Mouse (Mus musculus) lung, embryonic 14.5 days (tissue): ENCODE measurements at regions not wholly inside any gene's neighbourhood (a gene's known extent, or its start where the extent isn't known, plus 50 kb on each side); places are given as distances from the start of the nearest gene placed in this dataset.
A peak's percentile ranks its signal among the peaks of the same experiment; 100 is the strongest.

Experiments used
- ATAC-seq: fragments of 200-750 bp; cut with Nextera tagmentation; 2 replicates; pipeline ENCODE4 v1.8.0; 2017; ENCODE audit warnings: mild to moderate bottlenecking, moderate TSS enrichment, moderate library complexity; ENCODE audit not compliant: insufficient read depth
- DNase-seq: peaks from one replicate; pipeline ENCODE4 v3.0.0-alpha.2; 2015
- H3K27ac ChIP-seq: fragments of 300-500 bp; sonication (generic); 2 replicates; pipeline ENCODE4 v1.5.1; 2014; ENCODE audit warnings: low read depth, mild to moderate bottlenecking, moderate library complexity
- H3K27me3 ChIP-seq: fragments of 300-500 bp; sonication (generic); 2 replicates; pipeline ENCODE4 v1.6.1; 2014; ENCODE audit warnings: low read length, control low read depth; ENCODE audit not compliant: insufficient read depth
- H3K36me3 ChIP-seq: fragments of 300-500 bp; sonication (generic); 2 replicates; pipeline ENCODE4 v1.6.1; 2014; ENCODE audit warnings: control low read depth; ENCODE audit not compliant: insufficient read depth
- H3K4me1 ChIP-seq: fragments of 300-500 bp; sonication (generic); 2 replicates; pipeline ENCODE4 v1.6.1; 2014; ENCODE audit warnings: antibody characterized with exemption, control low read depth; ENCODE audit not compliant: insufficient read depth
- H3K4me2 ChIP-seq: fragments of 300-500 bp; sonication (generic); 2 replicates; pipeline ENCODE4 v1.6.1; 2014; ENCODE audit warnings: mild to moderate bottlenecking
- H3K4me3 ChIP-seq: fragments of 300-500 bp; sonication (generic); 2 replicates; pipeline ENCODE4 v1.5.1; 2014; ENCODE audit warnings: low read depth, low read length
- H3K9ac ChIP-seq: fragments of 300-500 bp; sonication (generic); 2 replicates; pipeline ENCODE4 v1.6.1; 2014
- H3K9me3 ChIP-seq: fragments of 300-500 bp; sonication (generic); 2 replicates; pipeline ENCODE4 v1.6.1; 2016; ENCODE audit warnings: low read depth, low read length, control low read depth
- CTCF ChIP-seq: IDR thresholded peaks from 2 replicates; pipeline ENCODE4 v1.5.1; 2016; ENCODE audit warnings: antibody characterized with exemption, low read depth
- WGBS: fragments of 180-500 bp; shearing (Covaris S2); extraction: QIAGEN DNeasy Blood & Tissue Kit; methylation state at CpG from one replicate; pipeline ENCODE4 v1.1.7; 2014; 5-methylcytosine and 5-hydroxymethylcytosine counted together

DNA sequence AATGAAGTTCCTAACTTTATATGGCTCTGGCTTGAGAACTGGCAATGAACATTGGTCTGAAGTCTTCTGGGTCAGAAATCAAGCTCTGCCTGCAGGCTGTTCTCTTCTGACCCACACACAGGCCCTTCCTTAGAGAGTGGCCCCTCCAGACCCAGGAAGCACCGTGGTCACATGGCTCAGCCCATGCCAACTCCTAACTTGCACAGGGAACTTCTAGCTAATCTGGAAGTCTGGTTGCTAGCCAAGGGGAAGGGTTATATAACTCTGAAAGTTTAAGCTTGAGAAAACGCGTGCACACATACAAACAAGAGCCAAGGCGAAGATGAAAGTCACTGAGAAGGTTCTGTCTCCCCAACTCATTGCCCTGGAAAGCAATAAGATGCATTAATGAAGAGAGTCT is 69.2 kb upstream of the Trim2 start:
- H3K4me1 ChIP-seq: peaks cover 10% of the 10 kb centered on the region; the same call in 1 of the 2 replicates
- H3K9me3 ChIP-seq: no peaks in the 10 kb centered on the region
- no peak for ATAC-seq
- no peak overlapping the region for H3K4me2 ChIP-seq
- H3K27ac ChIP-seq: no peak overlapping the region
- peak; percentile 28 for DNase-seq
- H3K36me3 ChIP-seq: no peaks in the 10 kb centered on the region
- TF ChIP-seq CTCF: no peak
- no peaks in the 10 kb centered on the region for H3K27me3 ChIP-seq
- no peak overlapping the region for H3K4me3 ChIP-seq
- no peak overlapping the region for H3K9ac ChIP-seq
- 68% methylated on average over 4 of the region's 4 CpGs for WGBS

DNA sequence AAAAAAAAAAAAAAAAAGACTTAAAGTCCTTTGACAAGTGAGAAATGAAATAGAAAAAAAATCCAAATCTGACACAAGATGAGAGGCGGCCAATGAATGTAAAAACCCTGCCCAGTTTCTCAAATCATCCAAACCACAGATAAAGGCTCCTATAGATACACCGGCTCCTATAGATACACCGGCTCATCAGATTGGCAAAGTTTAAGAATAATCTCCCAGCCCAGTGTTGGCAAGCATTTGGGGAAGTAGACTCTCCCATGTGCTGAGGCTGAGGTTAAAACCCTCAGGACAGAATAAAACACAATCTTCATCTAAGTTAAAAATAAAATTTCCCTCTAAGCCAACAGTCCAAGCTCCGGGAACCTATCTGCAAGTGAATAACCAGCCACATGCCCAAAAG is 65.2 kb upstream of the Trim2 start:
- TF ChIP-seq CTCF: no peak
- DNase-seq: no peak
- WGBS: 93% methylated on average over 4 of the region's 4 CpGs
- H3K9ac ChIP-seq: no peak overlapping the region
- H3K27ac ChIP-seq: no peak overlapping the region
- no peak for ATAC-seq
- H3K4me2 ChIP-seq: no peak overlapping the region
- H3K9me3 ChIP-seq: no peaks in the 10 kb centered on the region
- H3K36me3 ChIP-seq: no peaks in the 10 kb centered on the region
- H3K27me3 ChIP-seq: no peaks in the 10 kb centered on the region
- H3K4me1 ChIP-seq: no peaks in the 10 kb centered on the region
- no peak overlapping the region for H3K4me3 ChIP-seq

DNA sequence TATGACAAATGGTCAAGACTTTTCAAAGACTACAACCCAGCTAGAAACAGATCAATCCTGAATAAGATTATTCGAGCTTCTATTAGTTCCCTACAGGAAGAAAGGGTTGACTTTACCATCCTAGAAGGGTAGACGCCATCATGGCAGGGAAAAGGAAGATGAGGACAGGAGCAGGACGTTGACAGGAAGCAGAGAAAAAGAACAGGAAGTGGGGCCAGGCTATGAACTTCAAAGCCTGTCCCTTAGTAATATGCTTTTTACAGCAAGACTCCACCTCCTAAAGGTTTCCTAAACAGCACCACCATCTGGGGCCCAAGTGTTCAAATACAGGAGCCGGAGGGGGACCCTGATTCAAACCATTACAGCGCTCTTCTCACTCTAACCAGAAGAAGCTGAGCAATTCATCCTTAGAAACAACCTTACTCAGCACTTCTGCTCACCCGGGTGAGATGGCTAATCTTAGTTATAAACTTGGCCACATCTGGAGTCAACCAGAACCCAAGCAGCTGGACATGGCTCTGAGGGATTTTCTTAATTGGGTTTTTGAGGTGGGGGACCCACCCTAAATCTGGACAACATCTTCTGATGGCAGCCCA is 60.6 kb upstream of the Trim2 start:
- WGBS: 80% methylated on average over 6 of the region's 6 CpGs

DNA sequence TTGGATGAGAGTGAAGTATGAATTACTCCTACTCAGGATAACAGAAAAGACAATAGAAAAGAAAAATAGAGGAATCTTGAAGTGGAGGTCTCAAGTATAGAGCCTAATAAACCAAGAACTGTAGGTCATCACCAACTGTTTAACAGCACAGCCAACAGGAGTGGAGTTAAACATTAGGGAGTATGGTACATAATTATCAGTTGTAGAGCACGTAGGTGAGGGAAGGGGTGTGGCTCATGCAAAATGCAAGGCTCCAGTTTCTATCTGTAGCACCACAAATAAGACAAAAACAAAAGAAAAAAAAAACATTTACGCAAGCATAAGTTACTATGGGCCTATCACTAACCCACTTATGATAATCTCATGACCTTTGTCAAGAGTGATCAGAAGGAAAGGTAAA is 52.0 kb upstream of the Trim2 start:
- Histone ChIP-seq H3K9me3 (no peaks in the 10 kb centered on the region), H3K27ac (no peak overlapping the region), H3K27me3 (no peaks in the 10 kb centered on the region), H3K4me1 (no peaks in the 10 kb centered on the region), H3K9ac (no peak overlapping the region), H3K36me3 (no peaks in the 10 kb centered on the region), H3K4me3 (no peak overlapping the region), H3K4me2 (no peak overlapping the region)
- DNase-seq (no peak), ATAC-seq (no peak)
- TF ChIP-seq CTCF: no peak
- WGBS: 76% methylated on average over 2 of the region's 2 CpGs

More for the DNA sequence above, 60.6 kb upstream of the Trim2 start:
- no peak overlapping the region for H3K4me2 ChIP-seq
- ATAC-seq (no peak), DNase-seq (no peak)
- no peaks in the 10 kb centered on the region for H3K4me1 ChIP-seq
- no peak overlapping the region for H3K27ac ChIP-seq
- no peaks in the 10 kb centered on the region for H3K27me3 ChIP-seq
- H3K36me3 ChIP-seq: no peaks in the 10 kb centered on the region
- H3K4me3 ChIP-seq: no peak overlapping the region
- no peaks in the 10 kb centered on the region for H3K9me3 ChIP-seq
- no peak for TF ChIP-seq CTCF
- H3K9ac ChIP-seq: no peak overlapping the region

DNA sequence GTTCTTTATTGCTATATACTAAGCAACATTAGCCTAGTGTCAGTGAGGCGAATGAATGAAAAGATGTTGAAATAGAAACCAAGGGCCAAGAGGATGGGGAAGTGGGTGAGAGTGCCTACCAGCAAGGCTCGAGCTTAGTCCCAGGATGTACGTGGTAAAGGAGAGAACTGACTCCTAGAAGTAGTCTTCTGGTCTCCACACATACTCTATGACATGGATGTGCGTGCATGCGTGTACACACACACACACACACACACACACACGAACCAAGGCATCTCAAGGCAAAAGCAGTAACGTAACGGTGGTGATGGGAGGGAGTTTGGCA is 50.0 kb upstream of the Trim2 start:
- no peak for ATAC-seq
- Histone ChIP-seq H3K4me3 (no peak overlapping the region), H3K27ac (no peak overlapping the region), H3K27me3 (no peaks in the 10 kb centered on the region), H3K9ac (no peak overlapping the region), H3K36me3 (no peaks in the 10 kb centered on the region), H3K4me1 (no peaks in the 10 kb centered on the region), H3K9me3 (no peaks in the 10 kb centered on the region), H3K4me2 (no peak overlapping the region)
- DNase-seq: no peak
- no peak for TF ChIP-seq CTCF
- WGBS: 91% methylated on average over 8 of the region's 8 CpGs
